Comparison of ENCODE assay signal across 25 mouse cellular contexts in genomic region chr8:8877286-8877685, GRCm38 (mm10).
DNase-seq lines count a peak whose midpoint lies in the region; ATAC-seq and TF ChIP-seq lines count a peak whose summit lies in the region.
"Had no signal": no experiment of that assay in that cellular context is flagged by ENCODE, and none has a peak within 500 bp of the region (broad histone marks: within the 10 kb centered on the region; RNA-seq: fewer than 3 reads in every experiment).

No protein-coding gene starts in this region.

- TF ChIP-seq POLR2A in lung, adult 2 months (IDR thresholded peaks at IDR 0.05; ENCODE audit: borderline replicate concordance, extremely low read depth, low read depth, low read length) = no peak

- no peak overlapping the region for H3K4me2 ChIP-seq in forebrain, embryonic 11.5 days (ENCODE audit: low read depth, low read length, severe bottlenecking)
- H3K4me2 ChIP-seq in forebrain, embryonic 15.5 days (replicated peaks) = no peak overlapping the region
- H3K4me2 ChIP-seq in hindbrain, embryonic 13.5 days = no peak overlapping the region
- H3K4me2 ChIP-seq in hindbrain, postnatal 0 days (ENCODE audit: low read depth, low read length) = no peak overlapping the region
- 0 out of 2 replicates have a peak overlapping the region, but pooled peaks have one; percentile 3 for H3K4me2 ChIP-seq in neural tube, embryonic 12.5 days (replicated peaks)
- no peak overlapping the region for H3K4me2 ChIP-seq in neural tube, embryonic 15.5 days
- H3K4me2 ChIP-seq: heart, embryonic 11.5 days; hindbrain, embryonic 15.5 days; limb, embryonic 12.5 days; liver, embryonic 15.5 days; stomach, embryonic 15.5 days had no signal

- H3K4me3 ChIP-seq in forebrain, embryonic 11.5 days (ENCODE audit: low read depth, low read length) = no peak overlapping the region
- H3K4me3 ChIP-seq in forebrain, embryonic 15.5 days = no peak overlapping the region
- H3K4me3 ChIP-seq in hindbrain, embryonic 13.5 days = no peak overlapping the region
- H3K4me3 ChIP-seq in hindbrain, postnatal 0 days (ENCODE audit: low read length) = no peak overlapping the region
- no peak overlapping the region for H3K4me3 ChIP-seq in neural tube, embryonic 12.5 days
- H3K4me3 ChIP-seq in neural tube, embryonic 15.5 days (replicated peaks) = no peak overlapping the region
- no peak overlapping the region for H3K4me3 ChIP-seq in lung, adult 2 months (replicated peaks; ENCODE audit: extremely low read depth, low read depth, low read length)
- H3K4me3 ChIP-seq: forebrain, embryonic 10.5 days; gastrocnemius, adult 2 months; hindbrain, embryonic 15.5 days; layer of hippocampus, adult 2 months; limb, embryonic 12.5 days; liver, embryonic 15.5 days; stomach, embryonic 15.5 days had no signal

- no peak overlapping the region for H3K9ac ChIP-seq in forebrain, embryonic 11.5 days (ENCODE audit: low read length)
- no peak overlapping the region for H3K9ac ChIP-seq in forebrain, embryonic 15.5 days (replicated peaks)
- H3K9ac ChIP-seq in hindbrain, embryonic 13.5 days = no peak overlapping the region
- H3K9ac ChIP-seq in hindbrain, postnatal 0 days (replicated peaks; ENCODE audit: low read length) = no peak overlapping the region
- no peak overlapping the region for H3K9ac ChIP-seq in neural tube, embryonic 12.5 days
- no peak overlapping the region for H3K9ac ChIP-seq in neural tube, embryonic 15.5 days (replicated peaks)
- H3K9ac ChIP-seq: hindbrain, embryonic 15.5 days; limb, embryonic 12.5 days; liver, embryonic 15.5 days; stomach, embryonic 15.5 days had no signal

- no peak for DNase-seq in forebrain, embryonic 11.5 days (ENCODE audit: low spot score)
- no peak for DNase-seq in hindbrain, postnatal 0 days (ENCODE audit: low spot score)
- no peak for DNase-seq in layer of hippocampus, adult 18-20 months (ENCODE audit: low spot score in 2 of 2)
- DNase-seq in lung, adult 2 months = no peak
- DNase-seq: adrenal gland, postnatal 14 days; cerebellum, adult 8-10 months; gastrocnemius, adult 2 months; heart, postnatal 10 days; kidney, adult 9 months; kidney, postnatal 14 days; thymus, postnatal 25 days had no signal

- TF ChIP-seq CTCF in hindbrain, postnatal 0 days (IDR thresholded peaks at IDR 0.05; ENCODE audit: low read depth) = no peak
- TF ChIP-seq CTCF in lung, adult 2 months (IDR thresholded peaks at IDR 0.05; ENCODE audit: insufficient read depth, low read length) = no peak

- H3K27me3 ChIP-seq in forebrain, embryonic 11.5 days (ENCODE audit: control insufficient read depth, insufficient read depth, low read length) = peaks cover 15% of the 10 kb centered on the region
- H3K27me3 ChIP-seq in forebrain, embryonic 15.5 days = no peaks in the 10 kb centered on the region
- H3K27me3 ChIP-seq in hindbrain, embryonic 13.5 days = peaks cover 15% of the 10 kb centered on the region; the same call in 1 of the 2 replicates
- no peaks in the 10 kb centered on the region for H3K27me3 ChIP-seq in hindbrain, postnatal 0 days (ENCODE audit: insufficient read depth, low read length)
- peaks cover 8% of the 10 kb centered on the region; the same call in 1 of the 2 replicates for H3K27me3 ChIP-seq in neural tube, embryonic 12.5 days (replicated peaks)
- H3K27me3 ChIP-seq in neural tube, embryonic 15.5 days (replicated peaks) = no peaks in the 10 kb centered on the region
- H3K27me3 ChIP-seq: hindbrain, embryonic 15.5 days; limb, embryonic 12.5 days; liver, embryonic 15.5 days; stomach, embryonic 15.5 days had no signal

- H3K36me3 ChIP-seq in forebrain, embryonic 11.5 days (ENCODE audit: control insufficient read depth, insufficient read depth, low read length) = no peaks in the 10 kb centered on the region
- no peaks in the 10 kb centered on the region for H3K36me3 ChIP-seq in forebrain, embryonic 15.5 days
- H3K36me3 ChIP-seq in hindbrain, embryonic 13.5 days = no peaks in the 10 kb centered on the region
- H3K36me3 ChIP-seq in hindbrain, postnatal 0 days (ENCODE audit: insufficient read depth, low read length) = no peaks in the 10 kb centered on the region
- no peaks in the 10 kb centered on the region for H3K36me3 ChIP-seq in neural tube, embryonic 12.5 days
- no peaks in the 10 kb centered on the region for H3K36me3 ChIP-seq in neural tube, embryonic 15.5 days
- H3K36me3 ChIP-seq: forebrain, embryonic 10.5 days; hindbrain, embryonic 15.5 days; limb, embryonic 12.5 days; liver, embryonic 15.5 days; stomach, embryonic 15.5 days had no signal

- H3K9me3 ChIP-seq in forebrain, embryonic 11.5 days (ENCODE audit: control insufficient read depth, low read length) = no peaks in the 10 kb centered on the region; the same call in 1 of the 2 replicates
- H3K9me3 ChIP-seq in forebrain, embryonic 15.5 days = no peaks in the 10 kb centered on the region
- no peaks in the 10 kb centered on the region for H3K9me3 ChIP-seq in hindbrain, embryonic 13.5 days
- H3K9me3 ChIP-seq in hindbrain, postnatal 0 days (ENCODE audit: low read length) = no peaks in the 10 kb centered on the region
- H3K9me3 ChIP-seq in neural tube, embryonic 12.5 days = no peaks in the 10 kb centered on the region
- H3K9me3 ChIP-seq in neural tube, embryonic 15.5 days (replicated peaks) = no peaks in the 10 kb centered on the region
- H3K9me3 ChIP-seq: forebrain, embryonic 10.5 days; hindbrain, embryonic 15.5 days; limb, embryonic 12.5 days; liver, embryonic 15.5 days; stomach, embryonic 15.5 days had no signal

- 35% methylated on average over 5 of the region's 5 CpGs for WGBS in forebrain, embryonic 11.5 days
- 27% methylated on average over 4 of the region's 5 CpGs for WGBS in forebrain, embryonic 15.5 days
- WGBS in hindbrain, embryonic 13.5 days = 24% methylated on average over 5 of the region's 5 CpGs
- 38% methylated on average over 5 of the region's 5 CpGs for WGBS in hindbrain, postnatal 0 days
- WGBS in neural tube, embryonic 12.5 days = 17% methylated on average over 5 of the region's 5 CpGs
- 12% methylated on average over 5 of the region's 5 CpGs for WGBS in neural tube, embryonic 15.5 days
- 67% methylated on average over 5 of the region's 5 CpGs for WGBS in lung, adult 2 months

- peak; percentile 51 for ATAC-seq in forebrain, embryonic 11.5 days (replicated peaks; ENCODE audit: low FRiP score)
- ATAC-seq in forebrain, embryonic 15.5 days (replicated peaks) = no peak
- peak; percentile 18; the same call in 1 of the 2 replicates for ATAC-seq in hindbrain, embryonic 13.5 days (ENCODE audit: low FRiP score)
- ATAC-seq in hindbrain, postnatal 0 days = no peak
- no peak for ATAC-seq in neural tube, embryonic 12.5 days (ENCODE audit: low FRiP score, low read depth)
- ATAC-seq in neural tube, embryonic 15.5 days (ENCODE audit: low FRiP score) = no peak
- ATAC-seq: intestine, embryonic 16.5 days; lung, postnatal 0 days had no signal

- H3K4me1 ChIP-seq in forebrain, embryonic 11.5 days (replicated peaks; ENCODE audit: control insufficient read depth, insufficient read depth, low read length) = no peaks in the 10 kb centered on the region
- 0 out of 2 replicates have a peak, but pooled peaks cover 4% of the 10 kb centered on the region for H3K4me1 ChIP-seq in forebrain, embryonic 15.5 days
- 0 out of 2 replicates have a peak, but pooled peaks cover 11% of the 10 kb centered on the region for H3K4me1 ChIP-seq in hindbrain, embryonic 13.5 days (replicated peaks)
- no peaks in the 10 kb centered on the region for H3K4me1 ChIP-seq in hindbrain, postnatal 0 days (ENCODE audit: insufficient read depth, low read length)
- H3K4me1 ChIP-seq in neural tube, embryonic 12.5 days = peaks cover 5% of the 10 kb centered on the region; the same call in 1 of the 2 replicates
- H3K4me1 ChIP-seq in neural tube, embryonic 15.5 days = no peaks in the 10 kb centered on the region
- no peaks in the 10 kb centered on the region for H3K4me1 ChIP-seq in lung, adult 2 months (ENCODE audit: control insufficient read depth, insufficient read depth, low read length)
- H3K4me1 ChIP-seq: liver, embryonic 15.5 days; stomach, embryonic 15.5 days had no signal

- H3K27ac ChIP-seq in forebrain, embryonic 11.5 days (ENCODE audit: low read depth, low read length) = no peak overlapping the region
- H3K27ac ChIP-seq in forebrain, embryonic 15.5 days (replicated peaks) = no peak overlapping the region
- no peak overlapping the region for H3K27ac ChIP-seq in hindbrain, embryonic 13.5 days
- no peak overlapping the region for H3K27ac ChIP-seq in hindbrain, postnatal 0 days
- H3K27ac ChIP-seq in neural tube, embryonic 12.5 days = no peak overlapping the region
- H3K27ac ChIP-seq in neural tube, embryonic 15.5 days (replicated peaks) = no peak overlapping the region
- H3K27ac ChIP-seq: gastrocnemius, adult 2 months; hindbrain, embryonic 15.5 days; layer of hippocampus, adult 2 months; limb, embryonic 12.5 days; liver, embryonic 15.5 days; macrophage; stomach, embryonic 15.5 days had no signal

Comparison
In these comparisons a context has a peak if more than half of its experiments do, and no peak if none do; other contexts are left out.
1. ATAC-seq: peak in forebrain, embryonic 11.5 days (single experiment) and hindbrain, embryonic 13.5 days (single experiment); none in forebrain, embryonic 15.5 days (single experiment), hindbrain, postnatal 0 days (single experiment), neural tube, embryonic 12.5 days (single experiment) and neural tube, embryonic 15.5 days (single experiment).